Mouse (Mus musculus) thymus, postnatal 25 days (tissue): ENCODE measurements around the gene Ankrd44.

ENCODE experiments used
- DNase-seq: peaks from one replicate; pipeline ENCODE4 v3.0.0; 2022

The Ankrd44 gene

DNA sequence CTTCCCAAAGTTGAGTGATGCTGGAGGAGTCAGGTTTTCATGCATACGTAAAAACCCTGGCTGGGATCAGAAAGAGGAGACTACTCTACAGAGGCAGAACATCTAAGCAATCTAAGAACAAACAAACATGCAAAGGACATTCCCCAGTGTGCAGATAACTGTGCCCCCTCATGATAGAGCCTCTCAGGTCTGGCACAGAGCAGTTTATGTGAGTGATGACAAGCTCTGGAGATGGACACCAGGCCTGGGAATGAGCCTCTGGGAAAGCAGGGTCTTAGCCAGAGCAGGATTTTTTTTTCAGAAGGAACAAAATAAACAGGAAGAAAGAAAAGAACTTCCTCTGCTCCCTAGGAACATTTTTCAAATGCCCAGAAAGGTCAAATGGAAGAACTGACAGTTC, 176.2 kb downstream of the Ankrd44 start:
- no peak for DNase-seq

DNA sequence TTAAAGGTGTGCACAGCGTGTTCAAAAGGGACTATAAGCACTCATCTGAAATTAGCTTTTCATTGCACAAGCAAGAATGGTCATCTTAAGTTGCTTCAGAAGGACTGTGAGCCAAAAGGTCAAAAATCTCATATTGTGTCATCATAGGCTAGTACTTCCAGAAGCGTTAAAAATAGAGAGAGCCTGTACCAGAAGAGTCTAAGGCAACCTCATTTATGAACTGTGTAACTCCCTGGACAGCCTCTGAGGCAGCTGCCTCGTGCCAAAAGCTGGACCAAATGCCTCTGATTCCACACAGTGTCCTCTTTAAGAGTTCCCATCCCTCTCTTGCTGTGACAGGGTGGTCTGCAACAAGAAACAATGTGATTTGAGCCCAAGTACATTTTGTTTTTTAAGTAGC, 176.7 kb downstream of the Ankrd44 start:
- DNase-seq = no peak

GRCm38 (mm10) chr1:54747785-54748420, 178.3 kb downstream of the Ankrd44 start:
- DNase-seq = no peak

- no peak for DNase-seq
Measured at GRCm38 (mm10) chr1:54745666-54746065, 180.5 kb downstream of the Ankrd44 start.

DNA sequence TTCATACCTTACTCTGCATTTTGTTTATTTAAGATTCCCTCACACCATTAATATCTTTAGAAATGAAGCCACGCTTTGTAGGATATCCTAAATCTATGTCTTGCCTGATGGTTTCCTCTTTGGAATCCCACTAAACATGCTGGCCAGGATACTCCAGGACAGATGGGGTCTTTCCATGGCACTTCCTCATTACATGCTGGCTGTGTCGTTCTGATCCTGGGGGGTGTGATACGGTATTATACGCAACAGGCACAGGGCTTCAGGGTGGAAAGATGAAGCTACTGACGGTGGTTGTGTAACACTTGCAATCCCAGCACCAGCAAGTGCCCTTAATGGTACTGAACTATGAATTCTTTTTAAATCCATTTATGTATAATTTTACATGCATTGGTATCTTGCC, 182.0 kb downstream of the Ankrd44 start:
- DNase-seq = no peak

DNA sequence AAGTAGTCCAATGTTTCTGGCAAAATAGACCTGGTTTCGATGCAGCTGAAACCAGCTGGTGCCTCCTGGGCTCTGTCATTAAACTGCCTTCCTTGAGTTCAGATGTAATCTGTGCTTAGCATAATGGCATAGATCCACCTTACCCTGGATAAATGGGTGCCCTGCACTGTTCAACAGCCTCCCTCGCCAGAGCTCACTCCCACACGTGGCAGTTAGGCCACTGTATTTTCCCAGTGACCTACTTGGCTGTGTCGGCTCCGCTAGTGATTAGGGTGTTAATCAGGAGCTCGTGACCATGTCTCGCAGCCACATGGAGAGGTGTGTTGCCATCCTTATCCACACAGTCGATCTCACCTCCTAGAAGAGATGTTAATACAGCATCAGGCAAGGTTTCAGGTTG, 183.1 kb downstream of the Ankrd44 start:
- DNase-seq = no peak

GRCm38 (mm10) chr1:54740936-54741335, 185.3 kb downstream of the Ankrd44 start:
- DNase-seq = no peak

DNA sequence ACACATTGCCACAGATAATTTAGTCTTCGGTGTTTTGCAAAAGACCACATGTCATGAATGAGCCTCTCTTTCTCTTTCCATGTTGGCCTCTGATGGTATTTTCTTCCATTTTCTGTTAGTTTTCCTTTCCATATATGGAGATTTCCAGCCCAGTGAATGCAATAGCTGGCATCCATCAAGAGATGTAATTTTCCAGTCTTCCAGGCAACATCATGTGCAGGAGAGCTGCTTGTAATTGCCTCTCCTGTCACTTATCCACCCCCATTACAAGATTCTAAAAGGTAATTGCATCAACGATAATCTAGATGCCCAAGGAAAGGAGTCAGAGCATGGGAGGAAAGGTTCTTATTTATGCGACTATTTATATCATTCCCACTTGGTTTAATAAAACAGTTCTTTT, 188.7 kb downstream of the Ankrd44 start:
- DNase-seq = no peak

GRCm38 (mm10) chr1:54734917-54735664, 191.1 kb downstream of the Ankrd44 start:
- no peak for DNase-seq

GRCm38 (mm10) chr1:54729316-54729715, 196.9 kb downstream of the Ankrd44 start:
- no peak for DNase-seq

- no peak for DNase-seq
Measured at GRCm38 (mm10) chr1:54726555-54726954, 199.6 kb downstream of the Ankrd44 start.

GRCm38 (mm10) chr1:54716921-54717320, 209.3 kb downstream of the Ankrd44 start:
- DNase-seq = no peak

DNA sequence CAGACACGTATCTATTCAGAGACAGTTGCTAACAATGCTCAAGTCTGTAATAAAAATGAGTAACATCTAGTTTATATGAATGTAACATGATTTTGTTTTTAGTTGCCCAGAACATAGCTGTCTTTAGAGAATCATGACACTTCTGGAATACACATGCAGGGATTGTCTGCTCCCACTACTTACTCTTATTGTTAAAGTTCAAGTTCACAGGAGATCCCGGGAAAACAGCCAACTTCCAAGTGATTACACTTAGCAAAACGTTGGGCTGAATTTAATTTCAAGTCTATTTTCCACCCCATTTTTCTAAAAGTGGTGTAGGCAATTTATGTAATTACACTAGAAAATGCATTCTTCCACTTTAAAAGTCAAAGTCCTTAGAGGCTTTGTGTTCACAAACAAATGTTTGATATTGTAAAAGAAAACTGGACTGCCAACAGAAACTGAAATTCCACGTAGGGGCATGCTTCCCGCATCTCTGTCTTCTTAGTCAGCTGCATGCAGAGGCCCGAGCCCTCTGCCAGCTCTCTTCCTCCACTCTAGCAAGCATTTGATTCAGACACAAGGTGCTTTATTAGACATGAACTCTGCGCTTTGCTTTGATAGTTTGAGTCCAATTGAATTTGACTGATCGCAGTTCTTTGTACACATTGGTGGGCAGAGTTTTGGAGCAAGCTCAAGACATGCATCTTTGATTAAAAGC, 211.0 kb downstream of the Ankrd44 start:
- DNase-seq = no peak

DNA sequence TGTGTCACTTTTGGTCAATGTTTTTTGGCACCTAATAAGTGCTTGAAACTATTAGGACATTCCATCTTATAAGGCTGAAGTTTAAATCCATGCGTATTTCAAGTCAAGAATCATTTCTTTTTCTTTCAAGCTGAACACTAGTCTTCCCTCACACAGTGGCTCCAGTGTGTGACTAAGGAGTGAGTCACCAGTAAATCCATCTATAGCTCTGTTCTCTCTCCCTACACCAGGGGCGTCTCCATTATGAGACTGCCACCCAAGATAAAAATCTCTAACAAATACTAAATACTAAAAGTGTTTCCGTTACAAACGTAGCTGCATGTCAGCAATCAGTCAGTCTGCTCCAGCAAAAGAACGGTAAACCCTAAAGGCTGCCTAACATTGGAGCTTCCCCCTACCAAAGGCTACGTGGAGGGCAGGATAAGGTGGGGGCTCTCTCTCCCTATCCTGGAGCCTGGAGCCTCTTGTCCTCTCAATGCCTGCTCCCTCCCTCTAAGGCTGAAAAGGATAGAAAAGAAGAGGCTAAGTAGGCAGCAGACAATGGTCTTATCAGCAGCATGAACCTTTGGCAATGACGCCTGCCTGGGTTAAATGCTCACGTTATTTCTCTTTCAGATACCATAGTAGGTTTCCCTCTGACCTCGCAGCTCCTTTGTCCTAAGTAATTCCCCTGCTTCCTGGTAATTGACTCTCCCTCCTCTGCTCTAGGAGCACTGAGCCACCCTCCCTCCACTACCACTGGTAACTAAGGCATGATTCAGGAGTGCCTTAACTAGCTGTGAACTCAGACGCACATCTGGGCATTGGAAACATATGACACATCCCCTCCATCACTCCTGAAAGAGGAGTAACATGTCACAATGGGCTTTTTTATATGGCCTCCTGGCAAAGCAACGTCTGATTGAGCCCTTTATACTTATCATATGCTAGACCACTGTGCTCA, 212.7 kb downstream of the Ankrd44 start:
- DNase-seq = no peak

DNA sequence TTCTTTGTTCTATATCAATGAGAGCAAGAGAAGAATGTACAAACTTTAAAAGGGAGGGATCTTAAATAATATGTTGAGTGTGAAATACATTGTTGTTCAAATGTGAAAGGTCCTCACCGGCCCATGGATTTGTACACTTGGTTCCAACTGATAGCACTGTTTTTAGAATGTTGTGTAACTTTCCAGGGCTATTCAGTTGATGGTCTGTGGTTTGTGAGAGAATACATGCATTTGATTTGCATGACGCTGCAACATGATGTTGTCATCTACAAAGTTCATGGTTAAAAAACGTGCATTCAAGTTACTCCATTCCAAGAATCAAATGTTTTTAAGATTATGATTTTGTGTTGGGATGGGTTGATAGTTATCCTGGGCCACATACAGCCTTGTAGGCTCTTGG, 214.6 kb downstream of the Ankrd44 start:
- no peak for DNase-seq

- DNase-seq = no peak
Measured at GRCm38 (mm10) chr1:54710550-54710949, 215.6 kb downstream of the Ankrd44 start.

DNA sequence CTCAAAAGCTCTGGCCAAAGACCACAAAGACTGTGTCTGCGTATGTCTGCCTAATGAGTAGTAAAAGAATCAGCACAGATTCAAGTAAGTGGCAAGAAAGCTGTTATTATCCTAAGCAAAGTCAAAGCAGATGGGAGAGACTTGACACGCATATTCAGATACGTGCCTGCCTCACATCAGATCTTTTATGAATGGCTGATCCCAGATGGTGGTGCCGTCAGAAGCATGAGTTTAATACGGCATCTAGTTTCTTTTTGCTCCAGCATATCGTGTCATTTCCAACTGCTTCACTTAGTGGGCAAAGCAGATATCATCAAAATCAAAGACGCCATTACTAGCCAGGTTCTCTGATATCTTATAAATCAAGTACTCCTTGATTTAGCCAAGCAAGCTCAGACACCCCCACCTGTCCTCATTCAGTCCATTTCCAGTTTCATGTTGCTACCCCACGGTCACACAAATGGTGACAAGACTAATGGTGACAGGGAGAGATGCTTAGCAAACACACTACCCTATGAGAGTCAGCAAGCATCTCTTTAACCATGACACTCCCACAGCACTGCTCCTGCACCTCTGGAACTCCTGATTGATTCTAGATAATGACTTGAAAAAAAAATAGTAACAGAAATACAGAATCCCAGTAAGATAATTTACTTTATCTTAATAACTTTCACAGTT, 218.2 kb downstream of the Ankrd44 start:
- DNase-seq = no peak

DNA sequence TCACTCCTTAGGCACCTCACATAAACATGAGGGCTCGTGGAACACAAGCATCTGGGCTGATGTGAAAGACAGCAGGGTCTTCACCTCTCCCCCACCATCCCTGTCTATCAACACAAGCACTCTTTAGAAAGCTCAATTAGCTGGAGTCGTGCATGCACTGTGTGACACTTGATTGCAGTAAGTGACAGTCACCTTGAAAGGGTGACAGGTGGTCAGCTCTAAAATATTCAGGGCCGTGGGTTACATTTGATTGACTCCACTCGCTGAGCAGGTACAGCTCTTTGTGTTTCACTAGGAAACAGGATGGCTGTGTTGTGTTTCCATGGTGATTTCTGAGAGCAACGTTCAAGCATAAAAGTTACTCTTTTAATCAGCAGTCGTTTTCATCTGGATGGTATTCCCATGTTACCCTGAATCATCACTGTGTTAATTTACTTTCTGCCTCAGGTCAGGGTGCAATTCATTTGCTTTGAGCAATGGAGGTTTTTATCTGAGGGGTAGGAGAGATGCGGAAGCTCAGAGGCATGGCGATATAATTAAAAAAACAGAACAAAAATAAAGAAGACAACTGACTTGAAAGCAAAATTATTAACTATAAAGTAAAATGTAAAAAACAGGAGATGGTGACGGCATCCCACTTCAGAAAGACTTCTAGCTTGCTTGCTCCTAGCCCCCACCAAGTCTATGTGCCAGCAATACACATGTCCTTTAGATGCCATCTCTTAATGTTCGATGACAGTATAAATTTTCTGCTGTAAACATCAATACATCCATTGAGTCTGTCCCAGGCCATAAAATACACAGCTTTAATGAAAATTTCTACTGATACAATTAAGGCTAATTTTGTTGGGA, 218.9 kb downstream of the Ankrd44 start:
- no peak for DNase-seq

DNA sequence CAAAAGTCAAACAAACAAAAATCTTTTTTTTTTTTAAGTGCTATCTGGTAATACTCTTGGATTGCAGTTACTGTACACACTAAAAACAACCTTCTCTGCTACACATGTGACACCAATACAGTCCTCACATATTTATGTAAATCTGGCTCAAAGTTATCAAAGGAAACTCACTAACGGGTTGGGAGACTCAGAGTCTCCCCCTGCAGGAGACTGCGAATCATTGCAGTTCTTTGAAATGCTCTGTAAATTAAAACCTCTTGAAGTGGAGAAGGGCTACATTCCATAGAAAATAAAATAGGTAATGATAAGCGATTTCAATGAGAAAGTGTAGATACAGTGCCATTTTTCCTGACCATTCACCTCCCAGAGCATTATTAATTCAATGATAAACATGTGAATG, 219.6 kb downstream of the Ankrd44 start:
- no peak for DNase-seq

- no peak for DNase-seq
Measured at GRCm38 (mm10) chr1:54703466-54703865, 222.7 kb downstream of the Ankrd44 start.

- DNase-seq = no peak
Measured at GRCm38 (mm10) chr1:54702918-54703317, 223.3 kb downstream of the Ankrd44 start.
